In the genomic region with DNA sequence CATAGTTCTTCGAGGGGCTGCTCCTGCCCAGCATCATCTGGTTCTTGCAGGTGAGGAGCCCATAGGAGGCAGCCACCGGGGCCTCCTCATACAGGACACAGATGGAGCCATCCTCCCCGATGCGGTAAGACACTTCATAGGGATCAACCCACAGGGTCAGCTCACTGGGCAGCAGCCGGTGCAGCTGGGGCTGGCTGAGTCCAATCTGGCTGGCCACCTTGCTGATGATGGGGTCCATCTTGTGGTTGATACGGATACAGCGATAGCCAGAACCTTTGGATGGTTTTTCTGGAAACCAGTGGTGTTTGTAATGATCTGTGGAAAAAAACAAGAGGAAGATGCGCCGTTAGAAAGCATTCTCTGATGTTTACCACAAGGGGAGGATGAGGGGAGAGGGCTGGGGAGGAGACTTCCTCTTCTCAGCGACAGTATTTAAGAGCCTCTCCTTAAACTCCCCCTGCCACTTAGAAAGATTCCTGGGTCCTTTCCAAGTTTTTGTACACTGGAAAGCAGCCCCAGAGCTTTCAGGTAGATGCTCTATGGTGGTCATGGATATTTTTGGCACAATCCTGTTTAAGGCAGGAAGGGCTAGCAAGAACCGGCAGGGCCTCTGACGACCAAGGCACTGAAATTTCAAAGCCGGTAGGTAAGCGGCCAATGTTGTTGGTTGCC, we compare ENCODE assay signal across 8 mouse cellular contexts. TPM values are rescaled to one million over a fixed set of nuclear protein-coding genes. Genes with fewer than 3 reads are reported as not detected.
DNase-seq lines count a peak whose midpoint lies in the region; ATAC-seq and TF ChIP-seq lines count a peak whose summit lies in the region.

No protein-coding gene starts in this region.

- H3K9ac ChIP-seq in ES-Bruce4 (ENCODE audit: low read depth, poor library complexity, severe bottlenecking) = peak overlapping the region; percentile 94; the same call in 1 of the 2 replicates
- peak overlapping the region; percentile 67; the same call in 1 of the 2 replicates for H3K9ac ChIP-seq in embryonic facial prominence, embryonic 12.5 days
- peak overlapping the region; percentile 85 for H3K9ac ChIP-seq in hindbrain, embryonic 14.5 days
- H3K9ac ChIP-seq in liver, embryonic 12.5 days = peak overlapping the region; percentile 96
- peak overlapping the region; percentile 92 for H3K9ac ChIP-seq in neural tube, embryonic 13.5 days

- 59% methylated on average over 14 of the region's 14 CpGs for WGBS in embryonic facial prominence, embryonic 12.5 days
- 21% methylated on average over 14 of the region's 14 CpGs for WGBS in hindbrain, embryonic 14.5 days
- 17% methylated on average over 14 of the region's 14 CpGs for WGBS in liver, embryonic 12.5 days (ENCODE audit: insufficient replicate concordance)
- 28% methylated on average over 14 of the region's 14 CpGs for WGBS in neural tube, embryonic 13.5 days

- no peak for ATAC-seq in embryonic facial prominence, embryonic 12.5 days (ENCODE audit: insufficient number of reproducible peaks, insufficient read depth, low FRiP score, low TSS enrichment)
- peak; percentile 26; the same call in 1 of the 2 replicates for ATAC-seq in hindbrain, embryonic 14.5 days (ENCODE audit: low FRiP score)
- ATAC-seq in liver, embryonic 12.5 days = no peak
- ATAC-seq in neural tube, embryonic 13.5 days (ENCODE audit: low read depth) = no peak
- no peak for ATAC-seq in megakaryocyte-erythroid progenitor cell, adult 5-6 weeks (replicated peaks; ENCODE audit: low FRiP score, low TSS enrichment, poor library complexity, severe bottlenecking)

- H3K4me1 ChIP-seq in ES-Bruce4 (ENCODE audit: control insufficient read depth, insufficient read depth, low read length) = peaks cover 2% of the 10 kb centered on the region
- H3K4me1 ChIP-seq in embryonic facial prominence, embryonic 12.5 days = peaks cover 20% of the 10 kb centered on the region
- peaks cover 21% of the 10 kb centered on the region for H3K4me1 ChIP-seq in hindbrain, embryonic 14.5 days (replicated peaks; ENCODE audit: control insufficient read depth, insufficient read depth, low read length)
- peaks cover 84% of the 10 kb centered on the region for H3K4me1 ChIP-seq in liver, embryonic 12.5 days
- H3K4me1 ChIP-seq in neural tube, embryonic 13.5 days (replicated peaks) = peaks cover 73% of the 10 kb centered on the region

- H3K9me3 ChIP-seq in ES-Bruce4 (replicated peaks; ENCODE audit: control insufficient read depth, insufficient read depth, low read length, poor library complexity, severe bottlenecking) = no peaks in the 10 kb centered on the region
- no peaks in the 10 kb centered on the region for H3K9me3 ChIP-seq in embryonic facial prominence, embryonic 12.5 days
- H3K9me3 ChIP-seq in hindbrain, embryonic 14.5 days (ENCODE audit: control insufficient read depth, low read length) = no peaks in the 10 kb centered on the region
- H3K9me3 ChIP-seq in liver, embryonic 12.5 days (replicated peaks) = no peaks in the 10 kb centered on the region
- no peaks in the 10 kb centered on the region for H3K9me3 ChIP-seq in neural tube, embryonic 13.5 days

- H3K4me2 ChIP-seq in embryonic facial prominence, embryonic 12.5 days (replicated peaks) = peak overlapping the region; percentile 73
- H3K4me2 ChIP-seq in hindbrain, embryonic 14.5 days (replicated peaks) = peak overlapping the region; percentile 86
- H3K4me2 ChIP-seq in liver, embryonic 12.5 days = peak overlapping the region; percentile 73
- peak overlapping the region; percentile 66 for H3K4me2 ChIP-seq in neural tube, embryonic 13.5 days

- H3K27me3 ChIP-seq in ES-Bruce4 (ENCODE audit: control insufficient read depth, insufficient read depth, low read length, poor library complexity, severe bottlenecking) = no peaks in the 10 kb centered on the region
- no peaks in the 10 kb centered on the region for H3K27me3 ChIP-seq in embryonic facial prominence, embryonic 12.5 days
- H3K27me3 ChIP-seq in hindbrain, embryonic 14.5 days (ENCODE audit: control insufficient read depth, insufficient read depth, low read length) = no peaks in the 10 kb centered on the region
- no peaks in the 10 kb centered on the region for H3K27me3 ChIP-seq in liver, embryonic 12.5 days (replicated peaks)
- H3K27me3 ChIP-seq in neural tube, embryonic 13.5 days = no peaks in the 10 kb centered on the region

- DNase-seq in adrenal gland, adult (ENCODE audit: inconsistent age in 2 of 2, low spot score in 1 of 2) = peak; percentile 64 to 83
- DNase-seq in adrenal gland, postnatal 25 days = no peak
- DNase-seq in hindbrain, embryonic 14.5 days (ENCODE audit: low spot score) = no peak

- TF ChIP-seq POLR2A in ES-Bruce4 (IDR thresholded peaks at IDR 0.05; ENCODE audit: insufficient read depth, low read length) = no peak

- peak overlapping the region; percentile 86 for H3K4me3 ChIP-seq in ES-Bruce4 (ENCODE audit: low read depth, low read length)
- peak overlapping the region; percentile 54 for H3K4me3 ChIP-seq in embryonic facial prominence, embryonic 12.5 days
- H3K4me3 ChIP-seq in hindbrain, embryonic 14.5 days (replicated peaks; ENCODE audit: low read length) = peak overlapping the region; percentile 76
- peak overlapping the region; percentile 84 for H3K4me3 ChIP-seq in liver, embryonic 12.5 days
- H3K4me3 ChIP-seq in neural tube, embryonic 13.5 days = peak overlapping the region; percentile 78

- no peak for TF ChIP-seq EP300 in ES-Bruce4 (IDR thresholded peaks at IDR 0.05; ENCODE audit: insufficient read depth, low read depth, low read length)

- no peak for TF ChIP-seq CTCF in ES-Bruce4 (IDR thresholded peaks at IDR 0.05; ENCODE audit: low read depth, low read length)

- peaks cover 30% of the 10 kb centered on the region for H3K36me3 ChIP-seq in ES-Bruce4 (ENCODE audit: control insufficient read depth, insufficient read depth, low read length, poor library complexity, severe bottlenecking)
- 0 out of 2 replicates have a peak, but pooled peaks cover 5% of the 10 kb centered on the region for H3K36me3 ChIP-seq in embryonic facial prominence, embryonic 12.5 days
- H3K36me3 ChIP-seq in hindbrain, embryonic 14.5 days (replicated peaks; ENCODE audit: control insufficient read depth, insufficient read depth) = no peaks in the 10 kb centered on the region
- H3K36me3 ChIP-seq in liver, embryonic 12.5 days = peaks cover 38% of the 10 kb centered on the region
- 0 out of 2 replicates have a peak, but pooled peaks cover 13% of the 10 kb centered on the region for H3K36me3 ChIP-seq in neural tube, embryonic 13.5 days

- H3K27ac ChIP-seq in ES-Bruce4 (ENCODE audit: insufficient read depth, low read length) = no peak overlapping the region
- H3K27ac ChIP-seq in embryonic facial prominence, embryonic 12.5 days = no peak overlapping the region
- peak overlapping the region; percentile 79 for H3K27ac ChIP-seq in hindbrain, embryonic 14.5 days
- peak overlapping the region; percentile 99 for H3K27ac ChIP-seq in liver, embryonic 12.5 days
- H3K27ac ChIP-seq in neural tube, embryonic 13.5 days (replicated peaks) = peak overlapping the region; percentile 85

RNA-seq across cellular contexts. Expression of a gene that starts 1.4 kb away (rescaled TPM):
- 17.8 and 18.1 TPM in 2 replicates for total RNA-seq in adrenal gland, postnatal 25 days (2021)
- 109 and 112 TPM in 2 replicates for polyA plus RNA-seq in ES-Bruce4 (2011; ENCODE audit: insufficient read depth, insufficient read length, low read depth, missing spikeins)
- 34.2 and 37.5 TPM in 2 replicates for polyA plus RNA-seq in embryonic facial prominence, embryonic 12.5 days (2016; fragmentation: Nextera tagmentation; extraction: Ambion mirVana)
- 26.3 and 29.0 TPM in 2 replicates for polyA plus RNA-seq in hindbrain, embryonic 14.5 days (2014; fragmentation: Nextera tagmentation; extraction: Ambion mirVana)
- 78.2 and 80.8 TPM in 2 replicates for polyA plus RNA-seq in liver, embryonic 12.5 days (2016; fragmentation: Nextera tagmentation; extraction: Ambion mirVana)
- 49.0 and 55.3 TPM in 2 replicates for polyA plus RNA-seq in neural tube, embryonic 13.5 days (2015; fragmentation: Nextera tagmentation; extraction: Ambion mirVana)
- total RNA-seq in megakaryocyte-erythroid progenitor cell, adult 5-6 weeks (2014; fragmentation: Nextera tagmentation) = 2.0 and 3.9 TPM in 2 replicates
- 58.5 and 61.6 TPM in 2 replicates for total RNA-seq in megakaryocyte-erythroid progenitor cell, adult 5-6 weeks (2017)

RNA-seq across cellular contexts. Expression of a gene that starts 33.5 kb away (rescaled TPM):
- not detected in 2 replicates for total RNA-seq in adrenal gland, postnatal 25 days (2021)
- not detected in 2 replicates for polyA plus RNA-seq in ES-Bruce4 (2011; ENCODE audit: insufficient read depth, insufficient read length, low read depth, missing spikeins)
- polyA plus RNA-seq in embryonic facial prominence, embryonic 12.5 days (2016; fragmentation: Nextera tagmentation; extraction: Ambion mirVana) = not detected in 2 replicates
- polyA plus RNA-seq in hindbrain, embryonic 14.5 days (2014; fragmentation: Nextera tagmentation; extraction: Ambion mirVana) = 0.20 and 0.23 TPM in 2 replicates
- polyA plus RNA-seq in liver, embryonic 12.5 days (2016; fragmentation: Nextera tagmentation; extraction: Ambion mirVana) = 0.07 and 0.12 TPM in 2 replicates
- polyA plus RNA-seq in neural tube, embryonic 13.5 days (2015; fragmentation: Nextera tagmentation; extraction: Ambion mirVana) = 0.45 and 0.81 TPM in 2 replicates
- total RNA-seq in megakaryocyte-erythroid progenitor cell, adult 5-6 weeks (2014; fragmentation: Nextera tagmentation) = not detected in 2 replicates
- total RNA-seq in megakaryocyte-erythroid progenitor cell, adult 5-6 weeks (2017) = not detected in 2 replicates

RNA-seq across cellular contexts. Expression of a gene that starts 40.5 kb away (rescaled TPM):
- 4.7 and 5.0 TPM in 2 replicates for total RNA-seq in adrenal gland, postnatal 25 days (2021)
- not detected in 2 replicates for polyA plus RNA-seq in ES-Bruce4 (2011; ENCODE audit: insufficient read depth, insufficient read length, low read depth, missing spikeins)
- 6.2 and 7.2 TPM in 2 replicates for polyA plus RNA-seq in embryonic facial prominence, embryonic 12.5 days (2016; fragmentation: Nextera tagmentation; extraction: Ambion mirVana)
- 5.3 and 6.2 TPM in 2 replicates for polyA plus RNA-seq in hindbrain, embryonic 14.5 days (2014; fragmentation: Nextera tagmentation; extraction: Ambion mirVana)
- polyA plus RNA-seq in liver, embryonic 12.5 days (2016; fragmentation: Nextera tagmentation; extraction: Ambion mirVana) = 2.6 and 3.1 TPM in 2 replicates
- 11.1 and 14.9 TPM in 2 replicates for polyA plus RNA-seq in neural tube, embryonic 13.5 days (2015; fragmentation: Nextera tagmentation; extraction: Ambion mirVana)
- not detected in 2 replicates for total RNA-seq in megakaryocyte-erythroid progenitor cell, adult 5-6 weeks (2014; fragmentation: Nextera tagmentation)
- not detected in 2 replicates for total RNA-seq in megakaryocyte-erythroid progenitor cell, adult 5-6 weeks (2017)

Comparison
In these comparisons a context has a peak if more than half of its experiments do, and no peak if none do; other contexts are left out.
1. DNase-seq: peak in adrenal gland, adult (2 of 2); none in adrenal gland, postnatal 25 days (single experiment) and hindbrain, embryonic 14.5 days (single experiment).
2. H3K27ac ChIP-seq: peak in hindbrain, embryonic 14.5 days (single experiment), liver, embryonic 12.5 days (single experiment) and neural tube, embryonic 13.5 days (single experiment); none in ES-Bruce4 (single experiment) and embryonic facial prominence, embryonic 12.5 days (single experiment).
3. Peak in every context shown above with its lines, with median percentiles within 50 percentile points of each other: H3K4me3 ChIP-seq, H3K9ac ChIP-seq and H3K4me2 ChIP-seq.